Mouse (Mus musculus): Measurements from ENCODE around the gene Hspg2.

The Hspg2 gene

GRCm38 (mm10) chr4:137461217-137461616, 7.4 kb upstream of the Hspg2 start:
- no peak for DNase-seq (ENCODE audit: low spot score in 2 of 2)

- no peak for DNase-seq (ENCODE audit: low spot score in 2 of 2)
These were observed 6.4 kb upstream of the Hspg2 start for GRCm38 (mm10) chr4:137461981-137462690.

DNA sequence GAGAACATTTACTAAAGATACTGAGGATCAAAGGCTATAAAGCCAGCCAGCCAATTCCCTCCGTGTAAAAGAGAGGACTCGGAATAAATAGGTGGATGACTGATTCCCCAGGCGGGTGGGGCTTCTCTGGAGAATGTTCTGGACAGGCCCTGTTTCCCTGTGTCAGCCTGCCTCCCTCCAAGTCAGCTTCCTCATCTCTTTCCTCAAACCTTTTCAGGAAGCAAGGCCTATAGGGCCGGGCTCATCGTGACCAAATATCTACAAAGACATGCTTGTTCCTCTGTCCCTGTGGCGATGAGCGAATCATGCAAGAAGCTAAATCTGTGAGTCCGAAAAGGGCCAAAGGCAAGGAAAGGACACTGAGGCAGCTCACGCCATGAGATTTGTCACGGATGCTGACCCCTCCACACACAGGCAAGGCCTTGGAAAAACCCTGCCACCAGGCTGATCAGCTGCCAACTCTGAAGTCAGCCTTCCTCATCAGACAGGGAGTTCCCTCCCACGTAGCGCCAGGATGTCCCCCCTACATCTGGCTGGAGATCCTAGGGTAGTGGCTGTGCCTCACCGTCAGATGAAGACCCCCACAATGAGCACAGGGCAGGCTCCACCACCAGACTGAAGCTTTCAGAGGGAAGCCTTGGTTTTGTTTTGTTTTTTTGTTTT, 3.3 kb upstream of the Hspg2 start:
- no peak for DNase-seq (ENCODE audit: low spot score in 2 of 2)

- DNase-seq (ENCODE audit: low spot score in 2 of 2) = no peak
These were observed 1.6 kb upstream of the Hspg2 start for GRCm38 (mm10) chr4:137466991-137467390.

DNA sequence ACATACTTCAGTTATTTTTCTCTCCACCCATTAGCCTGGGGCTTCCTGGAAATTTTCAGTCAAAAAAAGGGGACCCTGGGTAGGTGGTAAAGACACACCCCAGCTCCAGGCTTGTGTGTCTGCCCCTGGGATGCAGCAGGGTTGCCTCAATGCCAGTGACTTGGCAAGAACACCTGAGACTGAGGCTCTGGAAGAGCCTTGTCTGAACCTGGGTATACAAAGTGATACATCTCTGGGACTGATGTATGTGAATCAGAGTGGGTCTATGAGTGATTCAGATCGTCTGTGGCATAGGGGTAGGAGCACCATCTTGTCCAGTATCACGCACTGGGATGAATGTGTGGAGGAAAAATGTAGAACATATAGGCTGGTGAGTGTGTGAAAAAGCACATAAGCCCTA, 1.0 kb upstream of the Hspg2 start:
- no peak for DNase-seq (ENCODE audit: low spot score in 2 of 2)

DNA sequence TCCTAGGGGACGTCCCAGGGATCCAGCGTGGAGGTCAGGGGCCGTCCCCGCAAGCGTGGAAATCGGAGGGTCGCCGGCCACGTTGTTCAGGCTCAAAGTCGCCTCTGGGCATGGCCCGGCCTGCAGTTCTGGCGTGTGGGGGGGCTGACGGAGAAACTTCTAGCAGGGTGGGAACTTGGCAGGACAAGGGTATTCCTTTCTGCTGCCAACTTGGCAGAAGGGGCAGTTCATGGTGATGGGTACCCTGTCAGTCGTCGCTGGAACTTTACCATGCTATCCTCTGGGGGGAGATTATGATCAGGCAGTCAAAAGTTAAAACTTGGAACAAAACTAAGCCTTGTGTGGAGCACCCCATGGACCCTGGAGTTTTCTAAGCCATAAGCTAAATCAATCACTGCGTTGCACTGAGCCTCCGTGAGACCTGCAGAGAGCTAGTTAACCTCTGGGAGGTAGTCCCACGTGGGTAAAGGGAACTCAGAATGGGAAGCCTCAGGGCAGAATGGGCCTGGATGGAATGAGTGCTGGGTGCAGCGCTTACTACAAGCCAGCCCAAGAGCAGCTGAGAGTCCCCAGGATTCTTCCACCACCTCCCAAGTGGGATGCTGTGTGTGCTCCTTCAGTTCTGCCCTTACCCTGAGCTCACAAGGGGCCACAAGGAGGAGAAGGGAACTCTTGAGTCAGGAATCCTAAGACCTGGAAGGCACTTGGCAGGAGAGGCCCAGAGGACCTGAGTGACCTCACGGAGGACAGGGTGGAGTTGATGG, 694 bp downstream of the Hspg2 start:
- DNase-seq (ENCODE audit: low spot score in 2 of 2) = no peak

GRCm38 (mm10) chr4:137469845-137470692, 1.5 kb downstream of the Hspg2 start:
- no peak for DNase-seq (ENCODE audit: low spot score in 2 of 2)

DNA sequence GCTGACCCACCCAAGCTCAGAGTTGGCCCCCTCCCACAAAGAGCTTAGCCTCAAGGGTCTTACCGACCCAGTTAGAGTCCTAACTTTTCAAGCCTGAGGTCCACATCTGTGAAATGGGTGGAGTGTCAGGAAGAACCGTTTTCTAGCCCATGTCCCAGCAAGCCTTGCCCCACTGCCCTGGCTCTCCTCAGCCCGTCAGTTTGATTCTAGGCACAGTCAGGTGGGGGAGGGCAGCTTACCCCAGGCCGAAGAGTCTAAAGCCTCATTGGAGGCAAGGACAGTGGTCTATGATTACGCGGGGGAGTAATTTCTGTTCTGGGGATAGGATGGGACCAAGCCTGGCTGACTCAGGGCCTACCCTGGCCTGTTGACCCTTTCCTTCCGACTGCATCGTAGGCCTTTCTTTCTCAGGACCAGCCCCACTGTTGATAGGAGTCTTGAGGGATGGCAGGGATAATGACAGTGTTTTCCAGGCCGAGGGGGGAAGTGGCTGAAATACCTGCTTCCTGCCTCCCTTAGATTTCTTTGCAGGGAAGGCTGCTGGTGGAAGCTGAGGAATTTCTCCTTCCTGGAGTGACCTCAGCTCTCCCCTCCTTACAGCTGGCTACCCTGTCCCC, 2.2 kb downstream of the Hspg2 start:
- DNase-seq (ENCODE audit: low spot score in 2 of 2) = no peak

DNA sequence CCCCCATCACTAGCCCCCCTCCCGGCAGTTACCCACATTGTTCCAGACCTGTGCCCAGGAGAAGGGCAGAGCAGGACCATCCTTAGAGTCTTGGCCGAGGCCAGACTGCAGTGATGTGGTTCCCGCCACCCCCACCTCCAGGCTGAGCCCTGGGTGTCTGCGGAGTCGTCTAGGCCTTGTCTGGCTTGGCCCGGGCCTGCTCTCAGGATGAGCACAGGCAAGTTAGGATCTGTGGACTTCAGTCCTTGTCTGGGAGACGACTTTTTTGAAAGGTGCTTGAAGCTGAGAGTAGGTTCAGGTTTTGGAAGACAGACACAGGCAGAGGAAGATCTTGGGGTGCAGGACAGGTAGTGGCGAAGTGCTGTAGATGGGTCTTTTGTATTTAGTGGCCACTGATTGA, 2.8 kb downstream of the Hspg2 start:
- no peak for DNase-seq (ENCODE audit: low spot score in 2 of 2)

GRCm38 (mm10) chr4:137473240-137473639, 4.7 kb downstream of the Hspg2 start:
- DNase-seq (ENCODE audit: low spot score in 2 of 2) = no peak

DNA sequence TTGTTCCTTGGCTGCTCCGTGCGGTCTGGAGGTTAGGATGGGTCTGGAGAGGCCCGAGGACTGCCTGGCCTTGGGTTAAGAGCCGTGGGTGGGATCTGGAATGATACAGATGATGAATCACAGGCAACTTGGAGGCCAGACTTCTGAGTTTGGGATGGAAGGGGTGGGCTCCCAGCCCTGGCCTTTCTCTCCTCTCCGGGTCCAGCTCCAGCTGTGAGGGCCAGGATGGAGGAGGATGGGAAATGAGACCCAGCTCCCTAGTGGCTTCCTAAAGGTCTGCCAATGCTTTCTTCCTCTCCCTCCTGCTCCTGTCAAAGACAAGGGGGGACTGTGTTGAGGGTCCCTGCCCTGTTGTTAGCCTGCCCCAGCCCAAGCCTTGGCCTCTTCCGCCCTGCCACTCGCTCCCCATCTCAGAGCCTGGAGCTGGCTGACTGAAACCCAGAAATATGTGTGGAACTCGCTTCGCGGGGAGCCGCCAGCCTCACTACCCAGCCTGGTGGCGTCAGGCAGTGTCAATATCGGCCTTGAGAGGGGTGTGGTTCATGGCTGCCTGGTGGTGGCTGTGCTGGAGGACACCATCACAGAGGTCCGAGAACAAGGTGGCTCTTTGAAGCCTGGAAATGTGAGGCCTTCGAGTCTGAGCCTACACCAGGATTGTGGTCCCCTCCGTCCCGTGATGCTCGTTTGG, 5.3 kb downstream of the Hspg2 start:
- DNase-seq (ENCODE audit: low spot score in 2 of 2) = peak in 1 of 2 experiments; percentile 60

DNA sequence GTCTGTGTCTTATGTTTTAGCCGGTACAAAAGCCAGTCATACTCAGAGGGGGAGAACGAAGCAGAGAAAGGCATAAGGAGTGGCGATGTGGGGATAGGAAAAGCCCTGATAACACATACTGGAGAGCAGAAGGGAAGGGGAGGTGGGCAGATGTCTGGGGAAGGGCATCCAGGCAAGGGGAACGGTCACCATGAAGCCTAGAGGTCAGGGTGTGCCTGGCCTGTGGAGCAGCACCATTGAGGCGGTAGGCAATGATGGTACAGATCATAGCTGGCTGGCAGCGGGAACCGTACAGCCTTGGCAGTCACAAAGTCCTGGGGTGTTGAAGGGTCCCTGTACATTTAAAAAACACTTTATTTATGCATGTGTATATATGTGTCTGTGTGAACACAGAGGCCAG, 6.1 kb downstream of the Hspg2 start:
- DNase-seq (ENCODE audit: low spot score in 2 of 2) = no peak

- no peak for DNase-seq (ENCODE audit: low spot score in 2 of 2)
These were observed 6.9 kb downstream of the Hspg2 start for GRCm38 (mm10) chr4:137475271-137476050.

- peak in 1 of 2 experiments; percentile 45 for DNase-seq (ENCODE audit: low spot score in 2 of 2)
These were observed 7.6 kb downstream of the Hspg2 start for GRCm38 (mm10) chr4:137476065-137476760.

DNA sequence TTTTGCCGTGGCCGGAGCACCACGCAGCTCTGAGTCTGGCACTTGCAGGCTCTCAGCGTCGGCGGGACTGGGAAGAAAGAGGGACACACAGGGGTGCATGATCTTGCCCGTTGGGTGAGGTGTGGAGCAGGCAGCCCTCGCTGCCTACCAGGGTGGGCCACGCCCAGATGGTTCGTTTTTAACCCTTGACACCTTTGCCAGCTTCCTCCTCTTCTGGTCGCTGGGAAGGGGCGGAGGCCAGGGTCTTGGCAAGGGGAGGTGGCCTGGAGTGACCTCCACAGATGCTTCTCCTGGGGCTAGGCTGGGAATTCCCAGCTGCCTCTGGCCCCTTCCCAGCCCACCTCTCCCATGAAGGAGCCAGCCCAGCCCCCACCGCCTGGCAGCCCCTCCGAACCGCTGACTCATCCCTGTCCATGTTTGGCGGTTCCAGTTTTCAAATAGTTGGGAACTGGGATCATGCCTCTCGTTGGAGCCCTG, 8.2 kb downstream of the Hspg2 start:
- peak in 1 of 2 experiments; percentile 59 for DNase-seq (ENCODE audit: low spot score in 2 of 2)

GRCm38 (mm10) chr4:137477611-137478010, 9.0 kb downstream of the Hspg2 start:
- no peak for DNase-seq (ENCODE audit: low spot score in 2 of 2)

- DNase-seq (ENCODE audit: low spot score in 2 of 2) = no peak
These were observed 9.7 kb downstream of the Hspg2 start for GRCm38 (mm10) chr4:137478306-137478705.

DNA sequence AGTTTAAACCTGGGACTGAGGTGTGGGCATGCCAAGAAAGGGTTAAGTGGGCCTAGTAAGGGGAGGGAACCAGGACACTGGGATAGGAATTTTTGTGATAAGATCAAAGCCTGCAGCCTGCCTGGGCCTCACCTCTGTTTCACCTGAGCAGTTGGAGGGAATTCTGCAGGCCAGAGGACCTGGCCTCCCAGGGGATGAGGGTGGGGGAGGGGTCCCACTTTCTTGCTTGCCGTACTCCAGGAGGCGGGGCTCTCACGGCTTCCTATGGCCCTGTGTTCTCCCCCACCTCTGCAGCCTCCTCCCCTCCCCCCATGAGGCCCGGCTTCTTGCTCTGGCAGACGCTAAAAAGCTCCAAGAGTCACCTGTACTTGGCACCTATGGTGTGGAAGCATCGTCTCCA, 11.2 kb downstream of the Hspg2 start:
- no peak for DNase-seq (ENCODE audit: low spot score in 2 of 2)

Measured in urinary bladder, adult 18-20 months (tissue).